Mouse (Mus musculus): ENCODE results near the gene Trub2. TPM values are rescaled to one million over a fixed set of nuclear protein-coding genes. Genes with fewer than 3 reads are reported as not detected.

Trub2 gene
- total RNA-seq (2022) = 10 to 100 TPM; 20.8 to 31.6 (median 26.2) TPM

DNA sequence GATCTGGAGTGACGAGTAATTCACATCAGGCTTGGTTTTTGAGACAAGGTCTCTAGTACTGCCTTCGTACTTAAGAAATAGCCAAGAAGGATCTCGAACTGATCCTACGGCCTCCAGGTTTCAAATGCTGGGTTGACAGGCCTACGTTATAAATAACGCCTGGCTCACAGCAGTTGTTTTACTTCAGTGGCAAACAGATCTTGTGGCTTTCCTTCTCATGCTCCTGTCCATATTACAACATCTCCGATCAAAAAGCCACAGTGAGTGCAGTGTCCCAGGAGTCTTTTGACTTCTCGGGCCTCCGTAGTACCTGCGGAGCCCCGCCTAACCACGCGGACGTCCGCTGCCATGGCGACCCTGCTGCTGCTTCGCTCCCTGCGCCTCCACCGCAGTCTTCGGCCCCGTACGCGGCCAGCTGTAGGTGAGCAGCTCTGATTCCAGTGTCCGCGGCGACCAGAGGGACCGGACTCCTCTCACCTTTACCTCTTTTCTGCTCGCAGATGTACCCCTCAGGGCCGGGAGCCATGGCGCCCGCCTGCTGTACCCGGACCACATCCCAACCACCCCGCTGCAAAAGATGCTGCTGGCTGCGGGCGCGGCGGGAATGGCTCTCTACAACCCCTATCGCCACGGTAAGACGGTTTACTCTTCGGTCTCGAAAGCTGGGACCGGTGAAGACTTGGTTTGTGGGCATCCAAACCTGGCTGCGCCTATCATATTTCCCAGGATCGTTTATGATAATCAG lies at the start of gene Trub2:
Gene Trub2, minus strand, starts transcription at position 566 of the 745 bp plus-strand sequence.
- peak; percentile 49 to 59 for DNase-seq (ENCODE audit: low spot score in 2 of 2)

DNA sequence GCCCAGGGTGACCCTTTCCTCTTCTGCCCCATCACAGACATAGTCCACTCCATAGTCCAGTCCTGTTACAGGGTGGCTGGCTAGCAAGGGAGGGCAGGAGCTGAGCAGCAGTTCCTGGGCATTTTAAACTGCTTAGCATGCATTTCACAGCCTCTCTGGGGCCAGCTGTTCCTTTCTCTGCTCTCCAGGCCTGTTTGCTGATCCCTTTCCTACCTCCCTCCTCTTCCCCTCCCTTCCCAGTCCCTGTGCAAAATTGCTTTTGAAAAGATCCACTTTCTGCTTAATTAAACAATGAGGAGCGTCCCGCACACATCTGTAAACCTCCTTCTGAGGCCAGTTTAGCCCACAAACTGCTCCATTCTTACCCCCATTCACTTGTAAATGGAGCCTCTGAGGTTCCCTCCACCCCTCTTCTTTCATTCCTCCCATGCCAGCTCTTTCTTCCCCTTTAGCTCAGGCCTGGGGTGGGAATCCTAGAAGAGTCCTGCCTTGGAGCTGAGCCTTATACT lies 47.1 kb upstream of the Trub2 start:
- no peak for DNase-seq (ENCODE audit: low spot score in 2 of 2)

DNA sequence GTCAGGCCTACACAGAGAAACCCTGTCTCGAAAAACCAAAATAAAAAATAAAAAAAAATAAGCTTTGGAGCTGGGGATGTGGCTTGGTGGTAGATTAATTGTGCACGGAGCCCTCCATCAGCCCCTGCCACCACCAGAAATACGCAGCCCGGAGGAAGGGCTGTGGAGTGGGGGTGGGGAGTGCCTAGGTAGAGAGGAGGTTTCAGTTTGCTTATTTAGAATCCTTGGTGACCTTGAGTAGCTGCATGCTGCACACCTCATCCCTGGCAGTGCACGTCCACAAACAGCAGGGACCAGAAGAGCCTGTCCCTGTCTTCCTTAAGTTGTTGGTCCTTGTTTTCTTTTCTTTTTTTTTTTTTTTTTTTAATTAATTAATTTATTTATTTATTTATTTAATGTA lies 45.5 kb upstream of the Trub2 start:
- DNase-seq (ENCODE audit: low spot score in 2 of 2) = no peak

DNA sequence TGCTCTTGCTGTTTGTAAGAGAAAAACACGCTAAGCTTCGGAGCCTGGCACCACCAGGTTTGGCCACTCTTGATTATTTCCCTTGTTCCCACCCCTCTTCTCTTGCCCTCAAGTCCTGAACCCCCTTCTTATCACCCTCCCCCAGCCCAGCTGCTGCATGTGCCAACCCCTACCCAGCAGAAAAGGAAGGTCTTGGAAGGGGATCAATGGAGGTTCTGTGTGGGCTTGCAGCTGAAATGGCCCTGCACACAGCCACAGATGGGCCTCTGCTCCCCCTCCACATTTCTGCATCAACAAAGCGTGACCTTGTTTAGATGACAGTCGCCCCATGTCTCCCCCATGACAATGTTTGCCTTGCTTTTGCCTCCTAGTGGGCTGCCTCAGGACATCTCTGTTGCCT lies 42.8 kb upstream of the Trub2 start:
- no peak for DNase-seq (ENCODE audit: low spot score in 2 of 2)

DNA sequence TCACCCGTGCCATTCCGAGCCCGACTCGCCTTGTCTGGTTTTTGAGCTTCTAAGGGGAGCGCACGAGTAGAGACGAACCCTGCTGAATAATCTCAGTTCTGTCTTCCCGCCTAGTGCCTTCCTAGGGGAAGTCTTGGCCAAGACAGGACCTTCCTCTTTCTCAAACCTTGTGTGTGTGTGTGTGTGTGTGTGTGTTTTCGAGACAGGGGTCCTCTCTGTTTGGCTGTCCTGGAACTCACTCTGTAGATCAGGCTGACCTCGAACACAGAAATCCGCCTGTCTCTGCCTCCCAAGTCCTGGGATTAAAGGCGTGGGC lies 39.4 kb upstream of the Trub2 start:
- DNase-seq (ENCODE audit: low spot score in 2 of 2) = no peak

DNA sequence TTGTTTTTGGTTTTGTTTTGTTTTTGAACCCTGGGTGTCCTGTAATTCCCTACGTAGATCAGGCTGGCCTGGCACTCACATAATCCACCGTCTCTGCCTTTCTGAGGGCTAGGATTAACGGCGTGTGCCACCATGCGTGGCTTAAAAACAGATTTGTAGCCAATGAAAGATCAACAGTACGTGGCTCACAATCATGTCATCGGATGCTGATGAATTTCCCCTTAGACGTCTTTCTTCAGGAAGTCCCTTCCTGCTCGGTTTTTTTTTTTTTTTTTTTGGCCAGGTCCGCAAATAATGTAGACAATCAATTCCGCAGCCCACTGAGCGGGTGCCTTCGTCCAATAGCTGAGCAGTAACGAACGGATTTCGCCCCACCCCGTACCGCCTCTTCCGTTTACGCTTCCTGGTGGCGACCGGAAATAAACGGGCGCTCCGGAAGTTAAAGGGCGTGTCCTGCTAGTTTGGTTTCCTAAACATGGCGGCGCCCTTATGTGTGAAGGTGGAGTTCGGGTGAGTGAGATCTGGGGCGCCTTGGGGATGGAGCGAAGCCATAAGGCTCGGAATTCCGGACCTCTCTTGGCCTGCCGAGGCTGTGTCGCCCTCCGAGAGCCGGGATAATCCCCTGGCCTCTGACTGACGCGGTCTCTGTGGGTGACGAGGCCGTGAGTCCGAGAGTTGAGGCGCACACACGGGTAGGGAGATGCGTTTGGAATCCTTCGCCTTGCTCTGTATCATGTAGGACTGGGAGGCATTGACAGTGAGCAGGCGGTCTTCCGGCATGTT lies 38.8 kb upstream of the Trub2 start:
- DNase-seq (ENCODE audit: low spot score in 2 of 2) = peak; percentile 92

- no peak for DNase-seq (ENCODE audit: low spot score in 2 of 2)
These were observed 38.1 kb upstream of the Trub2 start for GRCm38 (mm10) chr2:29826318-29826925.

DNA sequence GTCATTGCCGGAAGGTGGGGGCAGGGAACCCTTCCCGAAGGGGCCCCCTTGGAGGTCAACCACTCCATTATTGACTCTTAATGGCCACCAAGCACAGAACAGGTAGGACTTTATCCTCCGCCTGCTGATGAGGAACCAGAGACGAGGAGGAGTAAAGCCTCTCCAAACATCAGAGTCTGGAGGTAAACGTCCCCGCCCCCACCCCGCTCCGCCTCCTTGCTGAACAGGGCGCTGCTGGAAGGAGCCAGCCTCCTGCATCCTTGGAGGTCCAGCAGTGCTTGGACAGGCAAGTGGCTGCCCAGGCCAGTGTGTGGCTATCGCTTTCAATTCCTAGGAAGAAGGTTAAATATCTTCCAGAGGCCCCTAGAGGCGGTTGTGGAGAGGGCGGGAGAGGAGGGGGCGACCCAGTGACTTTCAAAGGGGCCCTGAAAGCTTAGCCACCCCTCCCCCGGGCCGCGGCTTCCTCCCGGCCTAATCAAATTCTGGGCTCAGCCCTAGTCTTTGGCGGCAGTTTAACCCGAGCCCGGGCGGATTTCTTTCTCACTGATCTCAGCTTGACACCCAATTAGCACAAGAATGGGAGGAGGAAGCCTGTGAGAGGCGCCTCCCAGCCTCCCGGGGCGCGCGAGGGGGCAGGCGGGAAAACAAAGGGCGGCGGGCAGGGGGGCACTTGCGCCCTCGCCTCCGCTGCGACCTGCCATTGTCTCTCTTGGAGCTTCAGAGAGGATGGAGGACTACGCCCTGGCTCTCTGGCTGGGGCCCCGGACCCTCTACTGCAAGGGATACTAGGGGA lies 31.9 kb upstream of the Trub2 start, which contains the start of gene Urm1:
Gene Urm1, plus strand, starts transcription at position 51 of the 793 bp plus-strand sequence.
- DNase-seq (ENCODE audit: low spot score in 2 of 2) = no peak

DNA sequence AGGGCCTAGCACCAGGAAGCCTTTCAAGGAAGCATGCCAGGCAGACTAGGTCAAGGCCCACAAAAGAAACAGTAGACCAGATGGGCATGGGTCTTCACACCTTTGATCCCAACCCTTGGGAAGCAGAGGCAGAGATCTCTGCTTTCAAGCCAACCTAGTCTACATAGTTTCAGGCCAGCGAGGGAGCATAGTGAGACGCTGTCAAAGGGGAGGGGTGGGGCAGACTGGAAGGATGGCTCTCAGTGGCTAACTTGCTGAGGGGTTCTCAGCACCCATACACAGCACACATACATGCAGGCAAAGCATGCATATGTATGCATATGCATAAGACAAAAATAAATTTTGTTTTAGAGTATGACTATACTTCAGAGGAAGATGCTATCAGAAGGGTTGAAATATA lies 31.1 kb upstream of the Trub2 start:
- no peak for DNase-seq (ENCODE audit: low spot score in 2 of 2)

GRCm38 (mm10) chr2:29817426-29818232 lies 29.3 kb upstream of the Trub2 start:
- DNase-seq (ENCODE audit: low spot score in 2 of 2) = peak; percentile 62 to 68

DNA sequence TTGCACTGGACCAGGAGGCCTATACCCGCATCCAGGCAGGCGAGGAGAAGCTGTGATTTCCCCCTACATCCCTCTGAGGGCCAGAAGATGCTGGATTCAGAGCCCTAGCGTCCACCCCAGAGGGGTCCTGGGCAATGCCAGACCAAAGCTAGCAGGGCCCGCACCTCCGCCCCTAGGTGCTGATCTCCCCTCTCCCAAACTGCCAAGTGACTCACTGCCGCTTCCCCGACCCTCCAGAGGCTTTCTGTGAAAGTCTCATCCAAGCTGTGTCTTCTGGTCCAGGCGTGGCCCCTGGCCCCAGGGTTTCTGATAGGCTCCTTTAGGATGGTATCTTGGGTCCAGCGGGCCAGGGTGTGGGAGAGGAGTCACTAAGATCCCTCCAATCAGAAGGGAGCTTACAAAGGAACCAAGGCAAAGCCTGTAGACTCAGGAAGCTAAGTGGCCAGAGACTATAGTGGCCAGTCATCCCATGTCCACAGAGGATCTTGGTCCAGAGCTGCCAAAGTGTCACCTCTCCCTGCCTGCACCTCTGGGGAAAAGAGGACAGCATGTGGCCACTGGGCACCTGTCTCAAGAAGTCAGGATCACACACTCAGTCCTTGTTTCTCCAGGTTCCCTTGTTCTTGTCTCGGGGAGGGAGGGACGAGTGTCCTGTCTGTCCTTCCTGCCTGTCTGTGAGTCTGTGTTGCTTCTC lies 27.5 kb upstream of the Trub2 start:
- no peak for DNase-seq (ENCODE audit: low spot score in 2 of 2)

DNA sequence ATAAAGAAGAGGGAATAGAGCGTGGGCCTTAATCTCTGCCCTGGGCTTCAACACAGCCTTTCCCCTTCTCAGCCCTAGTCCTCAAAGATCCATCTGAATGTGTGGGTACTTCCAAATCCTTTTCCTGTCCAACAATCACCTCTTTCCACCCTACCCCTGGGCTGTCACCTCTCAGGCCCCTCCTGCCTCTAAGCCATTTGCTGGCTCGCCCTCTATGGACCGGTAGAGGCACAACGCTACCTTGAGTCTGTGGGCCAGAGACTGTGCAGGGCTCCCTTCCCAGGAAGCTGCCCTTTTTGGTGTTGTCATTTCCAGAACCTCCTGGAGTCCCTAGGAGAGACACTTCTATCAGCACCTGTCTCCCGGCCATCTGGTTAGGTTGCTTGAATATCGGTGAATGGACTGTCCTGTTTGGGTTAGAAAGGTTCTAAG lies 15.1 kb upstream of the Trub2 start:
- DNase-seq (ENCODE audit: low spot score in 2 of 2) = no peak

GRCm38 (mm10) chr2:29802827-29803201 lies 14.5 kb upstream of the Trub2 start:
- no peak for DNase-seq (ENCODE audit: low spot score in 2 of 2)

- peak; percentile 92 to 94 for DNase-seq (ENCODE audit: low spot score in 2 of 2)
These were observed 13.9 kb upstream of the Trub2 start, which contains the start of gene Slc27a4 for GRCm38 (mm10) chr2:29802075-29802826. Slc27a4 (plus strand) TSS chr2:29802634.

- no peak for DNase-seq (ENCODE audit: low spot score in 2 of 2)
These were observed 4.6 kb upstream of the Trub2 start for GRCm38 (mm10) chr2:29792772-29793487.

GRCm38 (mm10) chr2:29787104-29787917 lies 991 bp downstream of the Trub2 start, which contains the start of gene Coq4:
Coq4 (plus strand) TSS chr2:29787493.
- DNase-seq (ENCODE audit: low spot score in 2 of 2) = peak; percentile 85

DNA sequence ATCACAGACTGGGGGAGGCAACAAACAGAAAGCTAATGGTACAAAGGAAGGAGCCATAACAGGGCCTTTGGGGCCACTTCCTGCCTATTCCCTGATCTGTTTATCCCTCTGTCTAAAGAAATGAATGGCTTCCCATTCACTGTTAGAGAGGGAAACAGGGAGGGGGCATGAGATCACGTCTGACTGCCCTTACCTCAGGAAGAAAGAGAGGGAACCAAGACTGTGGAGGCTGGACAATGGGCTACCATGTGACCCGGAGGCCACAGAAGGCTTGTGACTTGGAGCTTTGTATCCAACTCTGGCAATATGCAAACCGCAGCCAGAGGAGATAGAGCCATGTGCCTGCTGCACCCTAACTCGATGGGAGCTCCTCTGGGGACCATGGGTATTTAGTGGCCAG lies 4.0 kb downstream of the Trub2 start:
- DNase-seq (ENCODE audit: low spot score in 2 of 2) = no peak
